Mouse (Mus musculus) E14TG2a.4 (cell line): Measurements from ENCODE around the gene Ubr1.
"Not testable (repeated sequence)": the region's sequence is repeated elsewhere in the genome, so short reads cannot be mapped to it uniquely, and the experiment has no call there.

ENCODE experiments used
- H3K27me3 ChIP-seq: 2 replicates; pipeline ENCODE4 v1.6.1; 2014; ENCODE audit warnings: low read length, control low read depth; ENCODE audit not compliant: insufficient read depth
- H3K36me3 ChIP-seq: 2 replicates; pipeline ENCODE4 v1.6.1; 2014; ENCODE audit warnings: low read length, control low read depth; ENCODE audit not compliant: insufficient read depth
- H3K4me1 ChIP-seq: replicated peaks from 2 replicates; pipeline ENCODE4 v1.6.1; 2014; ENCODE audit warnings: low read depth, low read length, control low read depth
- H3K4me3 ChIP-seq: replicated peaks from 2 replicates; pipeline ENCODE4 v1.5.1; 2014; ENCODE audit warnings: mild to moderate bottlenecking, low read length
- H3K9me3 ChIP-seq: 2 replicates; pipeline ENCODE4 v1.6.1; 2014; ENCODE audit warnings: low read length, control low read depth
- CTCF ChIP-seq: conservative IDR thresholded peaks from 2 replicates; pipeline ENCODE4 v1.5.1; 2014; ENCODE audit warnings: low read length
- NANOG ChIP-seq: IDR thresholded peaks from 2 replicates; pipeline ENCODE4 v1.6.1; 2014; ENCODE audit warnings: borderline replicate concordance, low read length, mixed read lengths
- POU5F1 ChIP-seq: IDR thresholded peaks from 2 replicates; pipeline ENCODE4 v1.6.1; 2014; ENCODE audit warnings: low read length, borderline replicate concordance

The Ubr1 gene

DNA sequence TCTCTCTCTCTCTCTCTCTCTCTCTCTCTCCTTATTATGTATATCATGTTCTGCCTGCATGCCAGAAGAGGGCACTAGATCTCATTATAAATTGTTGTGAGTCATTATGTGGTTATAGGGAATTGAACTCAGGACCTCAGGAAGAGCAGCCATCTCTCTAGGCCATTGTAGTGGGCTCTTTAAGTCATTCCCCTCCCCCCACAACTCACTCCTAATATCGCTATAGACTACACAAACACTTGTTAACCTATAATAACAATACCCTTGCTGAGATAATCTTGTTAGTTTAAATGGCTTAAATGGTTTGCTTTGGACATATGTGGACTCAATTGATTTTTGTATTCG, 8.2 kb upstream of the Ubr1 start:
- Histone ChIP-seq H3K4me1 (peaks cover 17% of the 10 kb centered on the region), H3K36me3 (no peaks in the 10 kb centered on the region), H3K27me3 (peaks cover 10% of the 10 kb centered on the region), H3K4me3 (no peak overlapping the region), H3K9me3 (no peaks in the 10 kb centered on the region)
- no peak for TF ChIP-seq NANOG

DNA sequence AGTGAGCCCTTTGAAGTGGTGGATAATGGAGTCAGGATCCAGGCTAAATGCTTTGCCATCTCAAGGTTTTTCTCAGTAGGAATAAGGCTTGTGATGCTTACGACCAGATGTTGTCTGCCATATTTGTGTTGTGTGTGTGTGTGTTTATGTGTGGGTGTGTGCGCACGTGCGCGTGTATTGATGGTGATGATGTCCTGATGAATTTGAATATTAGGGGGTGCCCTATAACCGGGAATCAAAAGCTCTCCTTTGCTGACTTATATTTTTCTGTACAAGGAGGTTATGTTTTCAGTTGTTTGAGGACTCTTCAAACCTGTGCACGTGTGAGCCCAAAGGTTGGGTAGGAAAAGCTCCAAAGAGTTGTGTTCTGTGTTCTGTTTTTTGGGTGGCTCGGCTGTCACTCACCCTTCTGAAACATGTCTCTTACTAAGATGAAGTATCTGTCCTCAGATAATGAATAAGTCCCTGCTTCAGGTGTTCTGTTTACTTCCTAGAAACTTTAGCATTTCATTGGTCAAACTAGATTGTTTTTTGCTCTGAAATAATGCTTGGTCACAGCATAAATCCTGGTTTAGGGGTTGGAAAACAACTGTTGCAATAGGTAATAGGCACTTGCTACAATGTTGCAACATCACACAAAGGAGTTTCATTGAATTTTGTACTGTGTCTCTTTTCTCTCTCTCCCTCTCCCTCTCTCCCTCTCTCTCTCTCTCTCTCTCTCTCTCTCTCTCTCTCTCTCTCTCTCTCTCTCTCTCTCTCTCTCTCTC, 7.6 kb upstream of the Ubr1 start:
- Histone ChIP-seq H3K4me3 (peak overlapping the region; percentile 90), H3K36me3 (no peaks in the 10 kb centered on the region), H3K4me1 (peaks cover 22% of the 10 kb centered on the region), H3K27me3 (peaks cover 10% of the 10 kb centered on the region), H3K9me3 (no peaks in the 10 kb centered on the region)
- TF ChIP-seq NANOG (no peak), POU5F1 (no peak), CTCF (no peak)

DNA sequence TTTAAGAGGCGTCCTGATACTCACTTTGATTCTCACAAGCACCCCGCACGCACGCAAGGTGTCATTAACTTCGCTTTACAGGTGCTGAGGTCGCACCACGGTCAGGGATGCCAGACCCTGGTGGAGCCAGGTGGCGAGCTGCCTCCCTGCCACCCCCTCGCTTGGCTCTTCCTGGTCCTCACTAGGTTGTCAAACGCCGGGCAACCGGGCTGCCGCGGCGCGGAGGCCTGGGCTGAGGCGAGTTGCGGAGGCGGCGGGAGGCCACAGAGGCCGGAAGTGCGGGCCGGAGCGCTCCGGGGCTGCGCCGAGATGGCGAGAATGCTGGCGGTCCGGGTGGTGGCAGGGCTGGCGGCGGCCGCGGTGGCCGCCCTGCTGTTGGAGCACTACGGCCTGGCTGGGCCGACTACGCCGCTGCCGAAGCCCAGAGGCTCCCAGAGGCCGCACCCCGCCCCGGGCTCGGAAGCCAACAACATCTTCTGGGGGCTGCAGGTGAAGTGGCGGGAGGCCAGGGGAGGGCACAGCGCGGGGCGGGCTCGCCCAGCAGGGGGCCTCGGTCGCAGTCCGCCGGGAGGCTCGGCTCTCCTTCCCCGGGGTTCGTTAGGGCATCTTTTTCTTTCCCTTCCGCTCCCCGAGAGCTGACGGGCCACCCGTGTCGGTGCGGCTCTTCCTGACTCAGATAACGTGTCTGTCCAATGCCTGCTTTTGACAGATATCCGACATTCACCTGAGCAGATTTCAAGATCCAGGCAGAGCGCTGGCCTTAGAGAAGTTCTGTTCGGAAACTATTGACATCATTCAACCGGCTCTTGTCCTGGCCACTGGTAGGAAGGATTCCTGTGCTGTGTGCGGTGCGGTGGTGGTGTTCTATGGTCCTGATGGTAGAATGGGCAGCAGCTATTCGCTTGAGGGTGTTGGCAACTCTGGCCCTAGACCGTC, 6.7 kb upstream of the Ubr1 start, which contains the start of gene Tmem62:
Gene Tmem62 (plus strand): TSS at position 28 of the 936 bp plus-strand sequence.
- Histone ChIP-seq H3K27me3 (peaks cover 10% of the 10 kb centered on the region), H3K4me3 (peak within 1 kb of the TSS; percentile 90), H3K36me3 (no peaks in the 10 kb centered on the region), H3K4me1 (peaks cover 26% of the 10 kb centered on the region), H3K9me3 (no peaks in the 10 kb centered on the region)
- TF ChIP-seq CTCF (no peak), POU5F1 (no peak), NANOG (no peak)

DNA sequence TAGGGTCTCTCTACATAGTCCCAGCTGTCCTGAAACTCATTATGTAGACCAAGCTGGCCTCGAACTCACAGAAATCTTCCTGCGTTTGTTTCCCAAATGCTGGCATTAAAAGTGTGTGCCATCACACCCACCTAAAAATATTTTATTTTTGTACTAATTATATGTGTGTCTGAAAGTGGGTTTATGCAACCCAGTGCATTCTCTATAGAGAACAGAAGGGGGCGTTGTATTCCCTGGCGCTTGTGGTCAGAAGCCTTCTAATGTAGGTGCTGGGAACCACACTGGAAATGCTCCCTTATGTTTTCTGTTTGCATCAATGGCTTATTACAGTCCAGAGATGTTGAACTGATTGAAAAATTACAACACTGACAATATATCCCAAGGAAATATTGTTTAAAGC, 5.8 kb upstream of the Ubr1 start:
- peaks cover 27% of the 10 kb centered on the region for H3K4me1 ChIP-seq

DNA sequence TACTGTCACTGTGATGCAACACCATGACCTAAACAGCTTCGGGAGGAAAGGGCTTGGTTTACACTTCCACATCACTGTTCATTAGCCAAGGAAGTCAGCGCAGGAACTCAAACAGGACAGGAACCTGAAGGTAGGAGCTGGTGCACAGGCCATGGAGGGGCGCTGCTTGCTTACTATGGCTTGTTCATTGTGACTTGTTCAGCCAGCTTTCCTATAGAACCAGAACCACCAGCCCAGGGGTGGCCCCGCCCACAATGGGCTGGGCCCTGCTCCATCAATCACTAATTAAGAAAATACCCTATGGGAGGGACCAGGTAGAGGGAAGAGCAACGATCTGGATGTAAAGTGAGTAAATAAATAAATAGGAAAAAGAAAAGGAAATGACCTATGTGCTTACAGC, 2.4 kb upstream of the Ubr1 start:
- H3K9me3 ChIP-seq, result no peaks in the 10 kb centered on the region
- TF ChIP-seq POU5F1 (no peak), NANOG (no peak), CTCF (no peak)
- H3K27me3 ChIP-seq, result peaks cover 10% of the 10 kb centered on the region
- peak overlapping the region; percentile 54 for H3K4me3 ChIP-seq
- H3K4me1 ChIP-seq, result peaks cover 29% of the 10 kb centered on the region
- H3K36me3 ChIP-seq, result no peaks in the 10 kb centered on the region

More for the DNA sequence above, 5.8 kb upstream of the Ubr1 start:
- TF ChIP-seq POU5F1 (no peak), CTCF (peak; percentile 87)
- H3K27me3 ChIP-seq, result peaks cover 10% of the 10 kb centered on the region
- H3K4me3 ChIP-seq, result no peak overlapping the region
- no peaks in the 10 kb centered on the region for H3K36me3 ChIP-seq
- H3K9me3 ChIP-seq, result no peaks in the 10 kb centered on the region

DNA sequence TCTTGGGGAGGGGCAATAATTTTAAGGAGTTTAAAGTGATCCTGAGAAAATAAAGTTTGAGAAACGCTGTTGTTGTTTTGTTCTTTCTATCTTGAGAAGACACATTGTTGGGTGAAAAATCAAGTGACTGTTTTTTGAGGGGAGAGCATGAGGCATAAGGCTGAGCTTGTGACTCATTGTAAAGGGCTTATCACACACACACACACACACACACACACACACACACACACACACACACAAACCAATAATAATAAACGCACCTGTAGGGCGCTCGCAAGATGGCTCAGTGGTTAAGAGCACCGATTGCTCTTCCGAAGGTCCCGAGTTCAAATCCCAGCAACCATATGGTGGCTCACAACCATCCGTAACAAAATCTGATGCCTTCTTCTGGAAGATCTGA, 1.7 kb upstream of the Ubr1 start:
- peaks cover 25% of the 10 kb centered on the region for H3K4me1 ChIP-seq
- H3K4me3 ChIP-seq, H3K36me3 ChIP-seq, H3K9me3 ChIP-seq, H3K27me3 ChIP-seq: not testable (repeated sequence)

DNA sequence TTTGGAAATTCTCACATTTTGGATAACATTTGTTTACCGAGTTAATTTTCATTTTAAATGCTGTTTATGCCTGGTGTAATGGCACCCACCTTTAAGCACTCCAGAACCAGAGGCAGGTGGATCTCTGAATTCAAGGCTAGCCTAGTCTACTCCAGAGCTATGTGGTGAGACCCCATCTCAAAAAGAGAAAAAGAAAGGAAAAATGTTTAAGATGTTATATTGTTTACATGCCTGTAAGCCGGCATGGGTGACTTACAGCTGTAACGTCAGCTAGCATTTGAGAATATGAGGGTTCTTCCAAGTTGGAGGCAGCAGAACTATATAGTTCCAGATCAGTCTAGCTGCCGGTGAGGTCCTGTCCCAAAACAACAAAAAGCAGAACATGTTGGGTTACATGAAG, 1.3 kb upstream of the Ubr1 start:
- peaks cover 24% of the 10 kb centered on the region for H3K4me1 ChIP-seq
- H3K36me3 ChIP-seq, result peaks cover 2% of the 10 kb centered on the region; the same call in 1 of the 2 replicates
- no peak for TF ChIP-seq POU5F1
- TF ChIP-seq NANOG, result no peak
- TF ChIP-seq CTCF, result no peak
- H3K4me3 ChIP-seq, result no peak overlapping the region
- no peaks in the 10 kb centered on the region for H3K27me3 ChIP-seq
- H3K9me3 ChIP-seq, result no peaks in the 10 kb centered on the region

DNA sequence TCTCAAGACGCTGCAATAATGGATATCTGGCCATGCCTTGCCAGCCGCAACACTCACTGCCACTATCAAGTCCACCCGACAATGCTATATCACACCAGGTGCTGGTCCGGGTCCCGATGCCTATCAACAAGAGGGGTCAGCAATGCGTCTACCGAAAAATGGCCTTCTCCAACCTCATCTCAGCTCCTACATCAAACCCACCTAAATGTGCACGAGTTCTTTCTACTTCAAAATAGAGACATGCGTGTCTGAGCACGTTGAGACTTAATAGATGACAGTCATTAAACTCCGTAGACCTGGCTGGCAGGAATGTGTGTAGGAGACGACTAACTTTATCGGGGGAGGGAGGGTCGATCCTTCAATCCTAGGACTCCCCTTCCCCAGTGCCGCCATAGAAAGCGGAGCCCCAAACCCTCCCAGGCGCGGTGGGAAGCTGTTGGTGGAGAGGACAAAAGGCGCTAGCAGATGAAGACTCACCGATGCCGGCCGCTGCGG, 423 bp downstream of the Ubr1 start:
- peaks cover 22% of the 10 kb centered on the region for H3K4me1 ChIP-seq
- H3K27me3 ChIP-seq, result no peaks in the 10 kb centered on the region
- no peak for TF ChIP-seq NANOG
- H3K4me3 ChIP-seq, result peak overlapping the region; percentile 95
- H3K36me3 ChIP-seq, result peaks cover 7% of the 10 kb centered on the region; the same call in 1 of the 2 replicates
- H3K9me3 ChIP-seq, result no peaks in the 10 kb centered on the region

DNA sequence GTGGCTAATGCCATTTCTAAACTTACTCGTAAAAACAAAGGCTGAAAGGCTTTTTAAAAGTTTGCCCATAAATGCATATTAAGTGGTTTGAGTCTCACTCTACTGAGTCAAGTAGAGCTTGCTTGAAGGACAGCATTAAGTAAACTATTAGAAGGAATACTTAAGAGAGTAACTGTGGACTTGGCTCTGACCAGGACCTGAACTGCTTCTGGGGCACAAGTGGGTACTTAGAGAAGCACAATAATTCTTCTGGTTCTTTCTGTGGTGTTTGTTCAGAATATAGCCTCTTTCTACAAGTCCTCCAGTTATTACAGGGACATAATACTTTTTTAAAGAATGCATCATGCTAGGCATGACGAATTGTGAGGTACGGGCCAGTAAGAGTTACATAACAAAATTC, 5.0 kb downstream of the Ubr1 start:
- TF ChIP-seq POU5F1 (no peak), CTCF (no peak), NANOG (no peak)
- H3K9me3 ChIP-seq, result no peaks in the 10 kb centered on the region
- no peak overlapping the region for H3K4me3 ChIP-seq
- H3K27me3 ChIP-seq, result no peaks in the 10 kb centered on the region
- peaks cover 9% of the 10 kb centered on the region for H3K4me1 ChIP-seq
- H3K36me3 ChIP-seq, result peaks cover 7% of the 10 kb centered on the region; the same call in 1 of the 2 replicates
